Mouse (Mus musculus): Measurements from ENCODE around the gene Ago3.

DNA sequence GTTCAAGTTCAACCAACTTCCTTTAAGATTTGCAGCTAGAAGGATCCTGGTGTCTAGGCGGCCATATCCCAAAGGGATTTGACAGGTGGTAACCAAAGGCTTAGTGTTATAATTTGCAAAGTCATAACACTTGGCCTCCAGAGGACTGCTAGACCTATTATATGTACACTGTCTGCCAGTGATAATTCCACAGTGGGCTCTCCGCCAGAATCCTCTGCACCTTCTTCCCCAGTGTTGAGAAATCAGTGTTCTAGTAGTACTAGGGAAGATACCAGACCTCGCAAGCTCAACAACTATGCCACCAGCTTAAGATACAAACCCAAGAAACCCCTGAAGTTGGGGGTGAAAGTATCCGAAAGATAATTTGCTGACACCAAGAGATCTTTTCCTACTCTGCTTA, 3.8 kb upstream of the Ago3 start:
- no peak for TF ChIP-seq POLR2A (IDR thresholded peaks at IDR 0.05; ENCODE audit: low read depth, low read length)
- no peak for TF ChIP-seq CTCF (IDR thresholded peaks at IDR 0.05; ENCODE audit: extremely low read depth, insufficient read depth, insufficient read length, insufficient replicate concordance)
